Mouse (Mus musculus) small intestine, adult 2 months (tissue): ENCODE results near the gene Rpl18.

Experiments
- CTCF ChIP-seq: fragments of 200-500 bp; IDR thresholded peaks from 2 replicates; pipeline ENCODE4 v1.5.1; 2012; ENCODE audit warnings: low read depth, mild to moderate bottlenecking, control low read depth, inconsistent platforms, low read length, moderate library complexity, mixed read lengths; ENCODE audit not compliant: insufficient replicate concordance, insufficient read length; ENCODE audit errors: extremely low read depth
- POLR2A ChIP-seq: fragments of 200-500 bp; IDR thresholded peaks from 2 replicates; pipeline ENCODE4 v1.6.1; 2012; ENCODE audit warnings: low read depth, mild to moderate bottlenecking, control low read depth, inconsistent platforms, low read length, moderate library complexity

DNA sequence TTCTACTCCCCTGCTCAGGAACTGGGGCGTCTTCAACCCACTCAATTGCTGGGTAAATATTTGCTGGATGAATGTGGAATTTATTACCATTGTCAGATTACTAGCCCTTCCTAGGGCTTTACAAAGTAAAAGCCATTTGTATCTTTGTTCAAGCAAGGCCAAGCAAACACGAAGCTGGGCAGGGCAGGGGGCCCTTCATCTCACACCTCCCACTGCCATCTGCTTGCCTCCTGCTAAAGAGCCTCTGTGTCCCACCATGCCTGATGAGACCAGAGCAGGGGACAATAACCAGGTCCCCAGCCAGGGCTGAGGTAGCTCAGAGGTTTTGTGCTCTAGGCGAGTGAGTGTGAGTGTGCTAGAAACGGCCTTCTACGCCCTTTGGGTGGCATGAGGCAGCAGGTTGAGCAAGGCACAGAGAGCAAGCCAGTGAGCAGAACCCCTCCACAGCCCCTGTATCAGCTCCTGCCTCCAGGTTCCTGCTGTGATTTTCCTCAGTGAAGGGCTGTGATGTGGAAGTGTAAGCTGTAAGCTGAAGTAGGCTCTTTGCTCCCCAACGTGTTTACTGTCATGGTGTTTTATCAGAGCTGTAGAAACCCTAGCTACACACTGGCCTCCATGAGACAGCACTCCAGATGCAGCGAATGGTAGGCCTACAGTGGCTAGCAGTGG lies 37.5 kb upstream of the Rpl18 start:
- TF ChIP-seq CTCF, result no peak
- TF ChIP-seq POLR2A, result no peak
